Mouse (Mus musculus) lung, embryonic 15.5 days (tissue): Measurements from ENCODE around the gene Cdk5rap3. TPM values are rescaled to one million over a fixed set of nuclear protein-coding genes. Genes with fewer than 3 reads are reported as not detected.

ENCODE experiments used
- ATAC-seq: fragments of 200-750 bp; cut with Nextera tagmentation; 2 replicates; pipeline ENCODE4 v1.8.0; 2017; ENCODE audit warnings: moderate number of reproducible peaks, borderline replicate concordance; ENCODE audit not compliant: low FRiP score, low TSS enrichment; ENCODE audit errors: extremely low read depth
- H3K27ac ChIP-seq: fragments of 300-500 bp; sonication (generic); 2 replicates; pipeline ENCODE4 v1.5.1; 2015; ENCODE audit warnings: moderate library complexity, mild to moderate bottlenecking, inconsistent platforms
- H3K27me3 ChIP-seq: fragments of 300-500 bp; sonication (generic); 2 replicates; pipeline ENCODE4 v1.6.1; 2015; ENCODE audit warnings: inconsistent platforms
- H3K36me3 ChIP-seq: fragments of 300-500 bp; sonication (generic); 2 replicates; pipeline ENCODE4 v1.6.1; 2015; ENCODE audit warnings: inconsistent platforms
- H3K4me1 ChIP-seq: fragments of 300-500 bp; sonication (generic); 2 replicates; pipeline ENCODE4 v1.6.1; 2015; ENCODE audit warnings: inconsistent platforms
- H3K4me2 ChIP-seq: fragments of 300-500 bp; sonication (generic); 2 replicates; pipeline ENCODE4 v1.6.1; 2015; ENCODE audit warnings: inconsistent platforms, mild to moderate bottlenecking, moderate library complexity
- H3K4me3 ChIP-seq: fragments of 300-500 bp; sonication (generic); 2 replicates; pipeline ENCODE4 v1.5.1; 2015; ENCODE audit warnings: mild to moderate bottlenecking, inconsistent platforms
- H3K9ac ChIP-seq: fragments of 300-500 bp; sonication (generic); 2 replicates; pipeline ENCODE4 v1.6.1; 2015; ENCODE audit warnings: inconsistent platforms
- H3K9me3 ChIP-seq: fragments of 300-500 bp; sonication (generic); 2 replicates; pipeline ENCODE4 v1.6.1; 2016; ENCODE audit warnings: inconsistent platforms
- WGBS: fragments of 180-500 bp; shearing (Covaris S2); methylation state at CpG from one replicate; pipeline ENCODE4 v1.1.7; 2015; 5-methylcytosine and 5-hydroxymethylcytosine counted together
- polyA plus RNA-seq: library from polyadenylated mRNA; unstranded; fragments of >200 nt; fragmentation: Nextera tagmentation; extraction: Ambion mirVana; gene quantifications from 2 replicates; pipeline ENCODE4 v1.2.1, GENCODE M21; 2015

The Cdk5rap3 gene
- 65.8 and 67.2 TPM in 2 replicates for polyA plus RNA-seq

DNA sequence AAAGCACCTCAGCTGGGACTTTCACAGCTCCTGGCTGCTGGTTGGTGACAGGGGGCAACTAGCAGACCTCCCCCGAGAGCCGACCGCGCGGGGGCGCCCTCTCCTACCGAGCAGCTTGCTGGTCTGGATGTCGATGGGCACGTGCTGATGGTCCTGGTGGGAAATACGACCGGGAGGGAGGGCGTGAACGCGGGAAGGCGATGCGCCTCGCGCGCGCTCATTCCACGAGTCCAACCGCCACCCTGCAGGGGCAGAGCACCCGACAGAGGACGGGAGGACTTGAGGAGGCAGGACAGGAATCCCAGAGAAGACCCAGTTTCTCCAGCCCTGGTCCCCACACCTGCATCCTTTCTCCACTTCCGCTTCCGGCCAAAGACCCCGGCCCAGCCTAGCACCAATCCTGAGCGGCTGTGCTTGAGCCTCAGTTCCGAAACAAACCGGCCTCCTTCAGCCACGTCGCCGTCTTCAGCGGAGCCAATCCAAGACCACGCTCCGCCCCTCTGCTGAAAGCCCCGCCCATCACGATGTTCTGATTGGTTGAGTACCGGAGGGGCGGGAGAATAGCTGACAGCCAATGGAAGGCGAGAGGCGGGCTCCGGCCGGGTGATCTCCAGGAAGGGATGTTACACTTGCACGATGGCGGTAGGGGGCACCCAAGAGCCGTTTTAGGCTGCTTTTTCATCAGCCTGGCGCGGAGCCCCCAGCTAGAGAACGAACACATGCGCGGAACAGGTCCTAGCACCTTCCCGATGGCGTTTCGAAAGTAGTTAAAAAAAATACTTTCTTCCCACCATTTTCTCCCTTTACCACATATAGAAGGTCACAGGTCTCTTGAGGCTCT, at the start of gene Cdk5rap3:
Gene Cdk5rap3 (minus strand): TSS at position 453 of the 841 bp plus-strand sequence.
- H3K4me3 ChIP-seq, result peak within 1 kb of the TSS; percentile 49
- no peak within 1 kb of the TSS for H3K27ac ChIP-seq
- peak; percentile 95 for ATAC-seq
- no peaks in the 10 kb centered on the region for H3K9me3 ChIP-seq
- H3K4me2 ChIP-seq, result peak within 1 kb of the TSS; percentile 84
- H3K9ac ChIP-seq, result peak within 1 kb of the TSS; percentile 46
- under 1% methylated on average over 54 of the region's 55 CpGs for WGBS
- H3K4me1 ChIP-seq, result peaks cover 12% of the 10 kb centered on the region
- peaks cover 6% of the 10 kb centered on the region for H3K36me3 ChIP-seq
- H3K27me3 ChIP-seq, result no peaks in the 10 kb centered on the region

DNA sequence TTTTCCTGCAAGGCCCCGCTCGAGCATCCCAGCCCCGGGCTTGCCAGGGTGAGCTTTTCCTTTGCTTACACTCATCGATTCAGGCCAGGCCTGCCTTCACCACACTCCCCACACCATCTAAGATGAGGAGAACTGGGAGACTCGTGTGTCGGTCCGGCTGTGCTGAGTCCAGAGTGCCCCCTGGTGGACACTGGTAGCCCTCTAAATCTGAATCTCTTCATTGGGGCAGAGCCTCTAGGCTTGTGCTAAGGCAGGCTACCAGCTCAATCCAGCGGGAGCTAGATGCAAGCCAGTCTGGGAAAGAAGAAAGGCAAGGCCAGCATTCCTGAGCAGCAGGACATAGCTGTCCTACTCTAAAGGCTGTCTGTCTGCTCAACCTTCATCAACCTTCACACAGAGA, 47.3 kb upstream of the Cdk5rap3 start:
- Histone ChIP-seq H3K27ac (no peak overlapping the region), H3K9ac (no peak overlapping the region), H3K9me3 (no peaks in the 10 kb centered on the region), H3K4me1 (peaks cover 32% of the 10 kb centered on the region), H3K4me2 (no peak overlapping the region), H3K36me3 (peaks cover 36% of the 10 kb centered on the region), H3K4me3 (no peak overlapping the region), H3K27me3 (no peaks in the 10 kb centered on the region)
- ATAC-seq, result peak; percentile 72; the same call in 1 of the 2 replicates
- WGBS, result 17% methylated on average over 8 of the region's 8 CpGs

- Histone ChIP-seq H3K36me3 (peaks cover 84% of the 10 kb centered on the region), H3K4me2 (no peak overlapping the region), H3K27ac (no peak overlapping the region), H3K27me3 (no peaks in the 10 kb centered on the region), H3K4me3 (no peak overlapping the region), H3K9me3 (no peaks in the 10 kb centered on the region), H3K9ac (no peak overlapping the region), H3K4me1 (no peaks in the 10 kb centered on the region)
- WGBS, result 81% methylated on average over 10 of the region's 10 CpGs
- ATAC-seq, result no peak
Measured at GRCm38 (mm10) chr11:96957061-96957805, 40.9 kb upstream of the Cdk5rap3 start.

- H3K36me3 ChIP-seq, result peaks cover 83% of the 10 kb centered on the region
- ATAC-seq, result no peak
Measured at GRCm38 (mm10) chr11:96956009-96956724, 39.9 kb upstream of the Cdk5rap3 start.

GRCm38 (mm10) chr11:96955094-96955493, 38.8 kb upstream of the Cdk5rap3 start:
- Histone ChIP-seq H3K4me1 (no peaks in the 10 kb centered on the region), H3K4me3 (no peak overlapping the region), H3K27me3 (no peaks in the 10 kb centered on the region), H3K27ac (no peak overlapping the region), H3K9ac (no peak overlapping the region), H3K36me3 (peaks cover 73% of the 10 kb centered on the region), H3K9me3 (no peaks in the 10 kb centered on the region), H3K4me2 (no peak overlapping the region)
- WGBS, result 86% methylated on average over 4 of the region's 4 CpGs
- ATAC-seq, result no peak

More at GRCm38 (mm10) chr11:96956009-96956724, 39.9 kb upstream of the Cdk5rap3 start:
- Histone ChIP-seq H3K9me3 (no peaks in the 10 kb centered on the region), H3K4me1 (no peaks in the 10 kb centered on the region), H3K27ac (no peak overlapping the region), H3K9ac (no peak overlapping the region), H3K27me3 (no peaks in the 10 kb centered on the region), H3K4me2 (no peak overlapping the region), H3K4me3 (no peak overlapping the region)
- 55% methylated on average over 20 of the region's 20 CpGs for WGBS

DNA sequence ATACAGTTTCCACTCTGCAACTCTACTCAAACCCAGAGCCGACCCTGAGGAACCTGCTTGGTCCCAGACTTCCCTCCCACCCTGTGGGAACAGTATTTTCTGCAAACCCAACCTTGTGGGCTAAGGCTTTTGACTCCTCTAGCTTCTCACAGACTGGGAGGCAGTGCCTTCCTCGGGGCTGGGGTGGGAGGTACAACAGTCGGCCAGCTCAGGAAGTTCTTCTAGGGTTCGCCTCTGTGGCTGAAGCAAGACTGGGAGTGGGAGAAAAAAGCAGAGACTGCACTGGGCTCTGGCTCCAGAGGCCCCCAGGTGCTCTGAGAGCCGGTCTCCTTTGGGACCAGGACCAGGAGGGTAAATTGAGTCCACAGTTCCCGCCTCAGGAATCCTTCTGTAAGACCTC, 36.6 kb upstream of the Cdk5rap3 start:
- Histone ChIP-seq H3K9me3 (no peaks in the 10 kb centered on the region), H3K9ac (no peak overlapping the region), H3K4me3 (no peak overlapping the region), H3K27me3 (no peaks in the 10 kb centered on the region), H3K4me1 (no peaks in the 10 kb centered on the region), H3K4me2 (no peak overlapping the region), H3K27ac (no peak overlapping the region), H3K36me3 (peaks cover 54% of the 10 kb centered on the region)
- WGBS, result 64% methylated on average over 6 of the region's 6 CpGs
- no peak for ATAC-seq

DNA sequence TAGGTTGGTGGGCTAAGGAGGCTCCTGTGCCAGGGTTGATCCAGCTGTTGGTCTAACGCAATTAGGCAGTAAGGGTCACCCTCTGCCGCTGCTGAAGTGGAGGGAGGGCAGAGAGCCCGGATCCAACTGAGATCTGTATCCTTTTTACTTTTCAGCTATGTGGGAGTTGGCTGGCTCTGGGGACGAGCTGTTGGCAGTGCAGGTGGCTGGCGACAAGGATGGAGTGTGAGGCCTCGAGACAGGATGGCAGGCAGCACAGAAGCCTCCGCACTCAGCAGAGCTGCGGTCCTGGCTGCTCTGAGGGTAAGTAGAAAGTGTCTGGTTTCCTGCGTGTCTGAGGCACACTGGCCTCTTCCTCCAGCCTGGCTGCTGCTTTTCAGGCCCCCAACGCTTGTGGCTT, 36.1 kb upstream of the Cdk5rap3 start:
- no peak overlapping the region for H3K9ac ChIP-seq
- no peak for ATAC-seq
- no peak overlapping the region for H3K4me2 ChIP-seq
- no peaks in the 10 kb centered on the region for H3K27me3 ChIP-seq
- no peaks in the 10 kb centered on the region for H3K9me3 ChIP-seq
- no peaks in the 10 kb centered on the region for H3K4me1 ChIP-seq
- H3K36me3 ChIP-seq, result peaks cover 50% of the 10 kb centered on the region
- H3K27ac ChIP-seq, result no peak overlapping the region
- no peak overlapping the region for H3K4me3 ChIP-seq
- 74% methylated on average over 10 of the region's 10 CpGs for WGBS

- Histone ChIP-seq H3K9me3 (no peaks in the 10 kb centered on the region), H3K27me3 (no peaks in the 10 kb centered on the region), H3K36me3 (peaks cover 35% of the 10 kb centered on the region), H3K4me3 (no peak overlapping the region), H3K4me1 (no peaks in the 10 kb centered on the region), H3K27ac (no peak overlapping the region), H3K4me2 (no peak overlapping the region), H3K9ac (no peak overlapping the region)
- ATAC-seq, result no peak
- 93% methylated on average over 3 of the region's 3 CpGs for WGBS
Measured at GRCm38 (mm10) chr11:96950767-96951166, 34.5 kb upstream of the Cdk5rap3 start.

DNA sequence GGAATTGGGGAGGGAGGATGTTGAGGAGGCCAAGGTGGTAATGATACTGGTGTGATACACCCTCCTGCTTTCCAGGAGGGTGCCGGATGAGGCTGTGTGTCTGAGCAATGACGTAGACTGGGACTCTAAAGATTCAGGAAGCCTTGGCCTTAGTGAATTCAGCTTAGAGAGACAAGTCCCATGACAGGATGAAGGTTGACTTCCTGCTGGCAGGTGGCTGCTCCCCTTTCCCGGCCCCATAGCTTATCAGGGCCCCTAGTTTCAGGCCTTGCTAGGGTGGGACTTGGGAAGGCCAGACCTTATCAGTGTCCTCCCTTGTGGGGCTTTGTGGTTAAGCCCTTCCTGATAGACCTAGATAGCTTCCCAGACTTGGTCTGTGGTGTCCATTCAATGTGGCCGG, 31.6 kb upstream of the Cdk5rap3 start:
- Histone ChIP-seq H3K27ac (no peak overlapping the region), H3K36me3 (peaks cover 11% of the 10 kb centered on the region), H3K4me1 (peaks cover 15% of the 10 kb centered on the region), H3K27me3 (no peaks in the 10 kb centered on the region), H3K4me3 (no peak overlapping the region), H3K4me2 (no peak overlapping the region), H3K9me3 (no peaks in the 10 kb centered on the region), H3K9ac (no peak overlapping the region)
- WGBS, result 81% methylated on average over 4 of the region's 4 CpGs
- peak; percentile 25; the same call in 1 of the 2 replicates for ATAC-seq

DNA sequence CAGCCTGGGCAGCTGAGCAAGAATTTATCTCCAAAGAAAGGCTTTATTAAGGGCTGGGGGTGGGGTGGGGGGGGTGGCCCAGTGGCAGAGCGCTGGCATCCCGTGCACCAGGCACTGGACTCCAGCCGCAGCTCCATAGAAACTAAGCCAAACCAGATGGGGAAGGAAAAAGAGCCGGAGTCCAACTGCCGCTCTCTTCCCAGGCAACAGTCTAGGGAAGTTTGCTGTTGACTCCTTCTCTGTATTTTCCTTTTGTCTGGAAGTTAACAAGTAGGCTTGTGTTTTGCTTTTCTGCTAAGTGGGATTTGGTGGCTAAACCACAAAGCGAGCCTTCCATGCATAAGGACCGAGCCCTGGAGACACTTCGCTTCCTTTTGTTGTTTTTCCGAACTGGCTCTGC, 30.2 kb upstream of the Cdk5rap3 start:
- no peak overlapping the region for H3K27ac ChIP-seq
- H3K9ac ChIP-seq, result no peak overlapping the region
- no peak overlapping the region for H3K4me2 ChIP-seq
- H3K9me3 ChIP-seq, result no peaks in the 10 kb centered on the region
- ATAC-seq, result no peak
- H3K27me3 ChIP-seq, result no peaks in the 10 kb centered on the region
- no peak overlapping the region for H3K4me3 ChIP-seq
- 87% methylated on average over 9 of the region's 9 CpGs for WGBS
- peaks cover 3% of the 10 kb centered on the region; the same call in 1 of the 2 replicates for H3K36me3 ChIP-seq
- H3K4me1 ChIP-seq, result peaks cover 15% of the 10 kb centered on the region

GRCm38 (mm10) chr11:96944844-96945580, 28.7 kb upstream of the Cdk5rap3 start:
- 61% methylated on average over 14 of the region's 14 CpGs for WGBS

More at GRCm38 (mm10) chr11:96944844-96945580, 28.7 kb upstream of the Cdk5rap3 start:
- Histone ChIP-seq H3K36me3 (no peaks in the 10 kb centered on the region), H3K9me3 (no peaks in the 10 kb centered on the region), H3K4me2 (peak overlapping the region; percentile 98), H3K9ac (no peak overlapping the region), H3K27me3 (no peaks in the 10 kb centered on the region), H3K4me3 (peak overlapping the region; percentile 62; the same call in 1 of the 2 replicates), H3K27ac (no peak overlapping the region), H3K4me1 (peaks cover 15% of the 10 kb centered on the region)
- ATAC-seq, result no peak
